Mouse (Mus musculus): ENCODE data around the gene Trpc5os. TPM values are rescaled to one million over a fixed set of nuclear protein-coding genes. Genes with fewer than 3 reads are reported as not detected.
A peak's percentile ranks its signal among the peaks of the same experiment; 100 is the strongest.

Gene Trpc5os
- 0.04 TPM in 1 of 2 replicates, not detected in the other for polyA plus RNA-seq (2015; fragmentation: Nextera tagmentation; extraction: Ambion mirVana)

DNA sequence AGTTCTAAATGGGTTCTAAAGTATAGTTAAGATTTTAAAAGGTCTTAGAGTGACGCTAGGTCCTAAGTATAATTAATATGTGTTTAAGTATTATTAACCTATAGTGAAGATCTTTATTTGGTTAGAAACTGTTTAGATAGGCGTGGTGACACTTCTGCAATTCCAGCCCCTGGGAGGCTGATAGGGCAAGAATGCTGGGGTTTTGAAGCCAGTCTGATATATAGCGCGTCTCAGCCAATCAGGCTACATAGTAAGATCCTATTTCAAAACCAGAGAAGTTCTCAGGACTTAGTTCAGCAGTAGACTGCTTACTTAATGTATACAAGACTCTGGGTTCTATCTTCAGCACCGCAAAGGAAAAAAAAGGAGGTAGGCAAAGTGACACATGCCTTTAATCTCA, at the start of gene Trpc5os:
Gene Trpc5os (plus strand): TSS at position 301 of the 400 bp plus-strand sequence.
- no peak for DNase-seq (ENCODE audit: low spot score)

GRCm38 (mm10) chrX:144408036-144408435, 48.3 kb upstream of the Trpc5os start:
- no peak for DNase-seq (ENCODE audit: low spot score)

DNA sequence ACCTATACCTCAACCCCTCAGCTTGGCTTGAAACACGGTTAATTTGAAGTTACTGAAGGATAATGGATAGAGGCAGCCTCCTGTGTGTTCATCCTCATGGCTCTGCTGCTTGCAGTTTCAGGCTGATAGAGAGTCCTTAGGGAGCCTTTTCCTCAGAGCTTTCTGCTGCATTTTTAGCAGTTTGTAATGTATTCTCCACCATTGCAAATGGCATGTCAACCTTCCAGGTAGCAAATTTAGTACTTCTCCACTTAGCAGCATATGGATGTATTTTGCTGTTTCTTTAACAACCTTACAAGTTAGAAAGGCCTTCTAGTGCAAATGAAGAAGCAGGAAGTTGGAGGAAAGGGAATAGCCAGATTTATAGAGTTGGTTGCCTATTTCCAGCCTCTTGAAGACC, 36.1 kb upstream of the Trpc5os start:
- no peak for DNase-seq (ENCODE audit: low spot score)

DNA sequence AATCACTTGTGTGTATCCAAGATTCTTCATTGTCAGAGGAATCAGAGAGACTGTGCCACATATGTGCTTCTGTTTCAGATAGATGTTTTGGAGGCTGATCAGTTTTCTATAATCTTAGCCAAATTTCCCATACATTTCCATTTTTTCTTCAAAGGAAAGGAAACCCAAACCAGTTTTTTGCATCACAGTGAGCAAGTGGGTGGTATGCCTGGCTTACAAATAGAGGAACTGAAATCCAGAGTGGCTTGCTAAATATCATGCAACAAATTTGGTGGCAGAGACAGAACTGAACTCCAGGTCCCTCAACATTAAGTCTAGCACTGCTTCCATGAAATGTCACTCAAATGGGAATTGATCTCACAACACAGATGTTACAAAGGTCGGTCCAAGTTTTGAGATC, 35.3 kb upstream of the Trpc5os start:
- DNase-seq (ENCODE audit: low spot score): no peak

GRCm38 (mm10) chrX:144423848-144424247, 32.5 kb upstream of the Trpc5os start:
- no peak for DNase-seq (ENCODE audit: low spot score)

DNA sequence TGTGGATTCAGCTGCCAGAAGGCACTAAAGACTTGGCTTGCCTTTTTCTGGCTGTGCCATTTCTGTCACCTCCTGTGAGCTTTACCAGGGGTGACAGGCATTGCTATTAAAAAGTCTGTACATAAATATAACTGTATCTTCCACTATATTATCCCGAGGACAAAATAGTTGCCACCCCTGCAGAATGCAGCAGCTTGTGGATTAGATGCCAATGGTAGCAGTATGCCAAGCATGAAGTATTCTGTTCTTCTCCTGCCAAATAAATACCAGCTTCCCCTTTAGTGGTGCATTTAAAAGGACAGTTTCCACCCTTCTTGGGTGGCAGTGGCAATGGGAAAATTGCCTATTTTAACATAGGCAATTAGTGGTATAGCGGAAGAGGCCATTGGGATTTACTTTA, 8.0 kb downstream of the Trpc5os start:
- no peak for DNase-seq (ENCODE audit: low spot score)

- no peak for DNase-seq (ENCODE audit: low spot score)
Measured at GRCm38 (mm10) chrX:144491394-144491793, 35.0 kb downstream of the Trpc5os start.

GRCm38 (mm10) chrX:144523239-144523638, 66.9 kb downstream of the Trpc5os start:
- DNase-seq (ENCODE audit: low spot score): no peak

- DNase-seq (ENCODE audit: low spot score): peak; percentile 56
Measured at GRCm38 (mm10) chrX:144526042-144526441, 69.7 kb downstream of the Trpc5os start.

Other genes starting within 250 kb of the Trpc5os start
- 16.8 and 18.9 TPM in 2 replicates for gene Alg13, start 138.8 kb upstream of the Trpc5os start, polyA plus RNA-seq (2015; fragmentation: Nextera tagmentation; extraction: Ambion mirVana)
- not detected in 2 replicates for gene Trpc5, start 231.6 kb downstream of the Trpc5os start, polyA plus RNA-seq (2015; fragmentation: Nextera tagmentation; extraction: Ambion mirVana)
- gene Rtl4, start 232.3 kb downstream of the Trpc5os start, polyA plus RNA-seq (2015; fragmentation: Nextera tagmentation; extraction: Ambion mirVana): not detected in 2 replicates